Mouse (Mus musculus): ENCODE data around the gene Gm7030. TPM values are rescaled to one million over a fixed set of nuclear protein-coding genes. Genes with fewer than 3 reads are reported as not detected.
"Not testable (repeated sequence)": the region's sequence is repeated elsewhere in the genome, so short reads cannot be mapped to it uniquely, and the experiment has no call there.

The Gm7030 gene
- polyA plus RNA-seq (2012; ENCODE audit: insufficient read depth, insufficient read length, low replicate concordance, missing spikeins) = not detected in 2 replicates

DNA sequence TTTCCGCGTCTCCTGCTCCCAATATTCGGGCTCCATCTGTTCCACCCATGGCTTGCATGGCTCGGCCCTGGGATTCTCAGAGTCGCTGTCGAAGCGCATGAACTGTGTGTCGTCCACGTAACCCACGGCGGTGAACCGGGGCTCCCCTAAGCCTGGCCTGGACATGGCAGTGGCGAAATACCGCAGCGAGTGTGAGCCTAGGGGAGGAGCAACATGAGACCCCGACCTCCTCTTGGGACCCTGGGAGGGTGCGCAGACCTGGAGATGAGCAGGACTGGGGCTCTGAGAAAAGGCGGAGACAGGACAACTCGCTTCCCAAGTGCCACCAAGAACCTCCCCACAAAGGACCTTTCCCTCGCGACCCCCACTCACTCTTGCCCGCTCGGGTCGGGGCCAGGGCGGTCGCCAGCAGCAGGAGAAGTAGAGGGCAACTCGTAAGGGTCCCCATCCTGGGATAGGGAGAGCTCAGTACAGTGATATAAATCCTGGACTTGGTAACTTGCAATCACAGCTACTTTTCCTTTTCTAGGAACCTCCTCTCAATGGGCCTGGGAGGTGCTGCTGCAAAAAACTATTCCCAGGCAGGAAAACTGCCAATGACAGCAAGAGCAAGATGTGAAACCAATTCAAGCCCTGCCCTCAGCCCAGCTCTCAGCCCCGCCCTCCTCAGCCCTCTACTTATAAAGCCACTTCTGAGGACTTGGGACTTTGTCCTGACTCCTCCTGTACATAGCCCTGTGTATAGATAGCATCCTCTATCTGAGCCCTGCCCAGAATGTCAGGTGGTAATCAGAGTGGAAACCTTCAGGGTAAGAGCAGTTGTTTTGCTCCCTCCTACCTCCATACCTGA, at the start of gene Gm7030:
Gene Gm7030 (minus strand): TSS at position 458 of the 850 bp plus-strand sequence.
- not testable (repeated sequence) for H3K4me3 ChIP-seq (ENCODE audit: insufficient read depth, low read depth, low read length); H3K4me1 ChIP-seq (ENCODE audit: control insufficient read depth, insufficient read depth, low read length); H3K27ac ChIP-seq (ENCODE audit: insufficient read depth, low read depth, low read length)
- 30% methylated on average over 28 of the region's 28 CpGs for WGBS

DNA sequence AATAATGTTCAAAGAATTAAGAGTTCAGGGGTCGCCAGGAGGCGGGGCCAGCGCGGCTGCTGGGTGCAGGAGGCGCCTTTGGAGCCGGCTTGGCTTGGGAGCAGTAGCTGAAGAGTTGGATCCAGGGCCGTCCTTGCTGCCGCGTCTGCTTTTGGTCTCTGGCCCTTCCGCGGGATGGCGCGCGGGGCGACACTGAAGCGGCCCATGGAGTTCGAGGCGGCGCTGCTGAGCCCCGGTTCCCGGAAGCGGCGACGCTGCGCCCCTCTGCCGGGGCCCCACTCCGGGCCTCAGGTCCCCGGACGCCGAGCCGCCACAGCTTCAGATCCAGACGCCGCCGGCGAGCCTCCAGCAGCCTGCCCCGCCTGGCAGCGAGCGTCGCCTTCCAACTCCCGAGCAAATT, 49.7 kb upstream of the Gm7030 start:
- 1% methylated on average over 40 of the region's 40 CpGs for WGBS
- H3K4me3 ChIP-seq (ENCODE audit: insufficient read depth, low read depth, low read length) = peak overlapping the region; percentile 5; the same call in 1 of the 2 replicates
- H3K27ac ChIP-seq (ENCODE audit: insufficient read depth, low read depth, low read length); H3K4me1 ChIP-seq (ENCODE audit: control insufficient read depth, insufficient read depth, low read length): not testable (repeated sequence)

DNA sequence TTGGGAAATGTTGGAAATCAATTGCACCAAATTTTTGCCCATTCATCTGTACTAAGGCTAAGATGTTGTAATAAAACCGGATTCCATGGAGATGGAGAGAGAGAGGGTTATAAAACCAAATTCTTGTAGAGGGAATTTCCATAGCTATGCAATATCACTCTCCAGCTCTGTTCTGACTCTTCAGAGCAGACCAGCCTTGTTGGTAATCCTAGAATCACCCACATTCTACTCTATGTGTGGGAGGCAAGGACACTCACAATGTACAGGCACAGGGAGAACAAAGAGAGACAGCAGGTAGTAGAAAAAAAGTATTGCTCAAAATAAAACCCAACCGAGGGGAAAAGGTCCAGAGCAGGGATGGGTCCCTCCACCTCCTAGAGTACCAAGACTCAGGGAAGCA, 46.9 kb upstream of the Gm7030 start:
- not testable (repeated sequence) for H3K4me1 ChIP-seq (ENCODE audit: control insufficient read depth, insufficient read depth, low read length); H3K27ac ChIP-seq (ENCODE audit: insufficient read depth, low read depth, low read length); H3K4me3 ChIP-seq (ENCODE audit: insufficient read depth, low read depth, low read length)
- WGBS = no CpG with 5 or more reads among the region's 2 CpGs

DNA sequence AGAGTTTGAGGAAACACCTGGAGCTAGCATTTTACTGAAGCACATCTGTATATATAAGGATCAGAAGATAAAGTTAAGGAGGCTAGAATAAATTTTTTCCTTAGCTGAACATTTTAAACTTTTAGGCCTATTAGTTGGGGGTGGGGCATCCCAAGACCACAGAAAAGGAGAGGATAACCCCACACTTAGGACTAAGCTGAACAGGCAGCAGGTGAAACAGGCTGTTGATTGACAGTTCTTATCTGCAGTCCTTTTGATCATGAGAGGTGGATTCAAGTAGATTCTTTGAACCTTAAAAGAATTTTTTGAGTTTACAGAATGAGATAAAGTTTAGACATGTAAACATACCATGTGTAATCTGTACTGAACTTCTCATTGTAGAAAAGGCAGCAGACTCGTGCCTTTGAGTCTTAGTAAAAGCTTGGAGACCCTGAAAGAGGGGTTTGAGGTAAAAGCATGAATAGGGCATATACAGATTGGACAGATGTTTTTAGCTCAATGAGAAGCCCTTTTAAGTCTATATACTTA, 41.1 kb upstream of the Gm7030 start:
- TF ChIP-seq CTCF (IDR thresholded peaks at IDR 0.05; ENCODE audit: insufficient read depth, low read depth, low read length) (no peak), POLR2A (IDR thresholded peaks at IDR 0.05; ENCODE audit: insufficient read depth, low read depth, low read length) (no peak)
- 56% methylated on average over 1 of the region's 1 CpGs for WGBS

DNA sequence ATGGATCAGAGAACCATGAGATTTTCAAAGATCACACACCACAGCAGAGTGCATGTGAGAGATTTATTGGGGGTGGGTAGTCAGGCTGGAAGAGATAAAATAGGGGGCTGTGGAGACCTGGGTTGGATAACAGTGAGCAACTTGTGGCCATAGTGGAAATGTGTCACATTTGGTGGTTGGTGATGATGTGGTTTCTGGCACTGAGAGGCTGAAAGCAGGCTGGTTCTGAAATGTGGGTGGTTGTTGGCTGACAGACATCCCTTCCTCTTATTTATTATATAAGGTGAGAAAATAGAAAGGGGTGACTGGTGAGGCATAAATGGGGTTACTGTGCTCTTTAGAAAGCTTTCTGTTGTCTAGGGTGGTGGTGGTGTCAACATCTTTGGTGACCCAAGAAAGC, 40.5 kb upstream of the Gm7030 start:
- TF ChIP-seq CTCF (IDR thresholded peaks at IDR 0.05; ENCODE audit: insufficient read depth, low read depth, low read length) = no peak
- TF ChIP-seq POLR2A (IDR thresholded peaks at IDR 0.05; ENCODE audit: insufficient read depth, low read depth, low read length) = no peak

More for the DNA sequence above, 41.1 kb upstream of the Gm7030 start:
- Histone ChIP-seq H3K4me3 (ENCODE audit: insufficient read depth, low read depth, low read length) (no peak overlapping the region), H3K4me1 (ENCODE audit: control insufficient read depth, insufficient read depth, low read length) (peaks cover 10% of the 10 kb centered on the region; the same call in 1 of the 2 replicates), H3K27ac (ENCODE audit: insufficient read depth, low read depth, low read length) (no peak overlapping the region)

DNA sequence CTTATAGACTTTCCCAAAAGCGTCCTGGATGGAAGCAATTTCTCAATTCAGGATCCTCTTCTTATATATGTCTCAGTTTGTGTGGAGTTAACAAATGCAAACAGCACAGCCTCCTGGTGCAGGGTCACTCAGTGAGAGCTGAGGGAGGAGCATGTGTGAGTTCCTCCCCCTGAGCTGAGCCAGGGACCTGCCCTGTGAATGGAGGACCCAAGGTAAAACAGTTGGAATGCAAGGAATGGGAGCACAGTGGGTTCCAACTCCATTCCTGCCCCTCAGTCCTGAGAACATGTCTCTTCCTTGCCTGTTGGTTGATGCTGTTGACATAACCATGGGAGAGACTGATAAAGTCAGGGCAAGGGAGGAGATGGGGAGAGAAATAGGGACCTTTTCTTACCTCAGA, 39.9 kb upstream of the Gm7030 start:
- peaks cover 10% of the 10 kb centered on the region; the same call in 1 of the 2 replicates for H3K4me1 ChIP-seq (ENCODE audit: control insufficient read depth, insufficient read depth, low read length)
- 67% methylated on average over 1 of the region's 1 CpGs for WGBS
- not testable (repeated sequence) for H3K4me3 ChIP-seq (ENCODE audit: insufficient read depth, low read depth, low read length); H3K27ac ChIP-seq (ENCODE audit: insufficient read depth, low read depth, low read length)

More for the DNA sequence above, 40.5 kb upstream of the Gm7030 start:
- Histone ChIP-seq H3K4me3 (ENCODE audit: insufficient read depth, low read depth, low read length) (no peak overlapping the region), H3K27ac (ENCODE audit: insufficient read depth, low read depth, low read length) (no peak overlapping the region), H3K4me1 (ENCODE audit: control insufficient read depth, insufficient read depth, low read length) (peaks cover 10% of the 10 kb centered on the region; the same call in 1 of the 2 replicates)

DNA sequence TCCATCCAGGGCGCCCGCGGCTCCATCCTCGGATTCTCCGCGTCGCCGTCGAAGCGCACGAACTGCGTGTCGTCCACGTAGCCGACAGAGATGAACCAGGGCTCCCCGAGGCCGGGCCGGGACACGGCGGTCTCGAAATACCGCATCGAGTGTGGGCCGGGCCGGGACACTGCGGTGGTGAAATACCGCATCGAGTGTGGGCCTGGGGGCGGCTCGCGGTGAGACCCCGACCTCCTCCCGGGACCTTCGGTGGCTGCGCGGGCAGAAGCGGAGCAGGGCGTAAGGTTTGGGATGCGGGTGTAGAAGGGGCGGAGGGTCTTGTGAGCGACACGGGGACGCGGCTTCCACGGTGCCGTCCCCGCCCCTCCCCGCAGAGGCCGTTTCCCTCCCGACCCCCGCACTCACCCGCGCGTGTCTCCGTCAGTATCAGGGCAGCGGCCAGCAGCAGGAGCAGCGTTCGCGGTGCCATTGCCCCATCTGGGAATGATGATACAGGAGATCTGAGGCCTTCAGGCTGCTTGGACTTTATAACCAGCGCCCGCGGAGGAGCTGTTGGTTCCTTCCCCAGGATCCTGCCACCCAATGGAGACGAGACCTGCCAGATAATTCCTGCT, 38.9 kb upstream of the Gm7030 start, which contains the start of gene Gm8909:
Gene Gm8909 (minus strand): TSS at position 499 of the 614 bp plus-strand sequence.
- WGBS = 3% methylated on average over 63 of the region's 63 CpGs
- Histone ChIP-seq H3K4me3 (ENCODE audit: insufficient read depth, low read depth, low read length) (peak within 1 kb of the TSS; percentile 25), H3K4me1 (ENCODE audit: control insufficient read depth, insufficient read depth, low read length) (peaks cover 10% of the 10 kb centered on the region; the same call in 1 of the 2 replicates), H3K27ac (ENCODE audit: insufficient read depth, low read depth, low read length) (no peak within 1 kb of the TSS)
- no peak for TF ChIP-seq CTCF (IDR thresholded peaks at IDR 0.05; ENCODE audit: insufficient read depth, low read depth, low read length)
- no peak for TF ChIP-seq POLR2A (IDR thresholded peaks at IDR 0.05; ENCODE audit: insufficient read depth, low read depth, low read length)

DNA sequence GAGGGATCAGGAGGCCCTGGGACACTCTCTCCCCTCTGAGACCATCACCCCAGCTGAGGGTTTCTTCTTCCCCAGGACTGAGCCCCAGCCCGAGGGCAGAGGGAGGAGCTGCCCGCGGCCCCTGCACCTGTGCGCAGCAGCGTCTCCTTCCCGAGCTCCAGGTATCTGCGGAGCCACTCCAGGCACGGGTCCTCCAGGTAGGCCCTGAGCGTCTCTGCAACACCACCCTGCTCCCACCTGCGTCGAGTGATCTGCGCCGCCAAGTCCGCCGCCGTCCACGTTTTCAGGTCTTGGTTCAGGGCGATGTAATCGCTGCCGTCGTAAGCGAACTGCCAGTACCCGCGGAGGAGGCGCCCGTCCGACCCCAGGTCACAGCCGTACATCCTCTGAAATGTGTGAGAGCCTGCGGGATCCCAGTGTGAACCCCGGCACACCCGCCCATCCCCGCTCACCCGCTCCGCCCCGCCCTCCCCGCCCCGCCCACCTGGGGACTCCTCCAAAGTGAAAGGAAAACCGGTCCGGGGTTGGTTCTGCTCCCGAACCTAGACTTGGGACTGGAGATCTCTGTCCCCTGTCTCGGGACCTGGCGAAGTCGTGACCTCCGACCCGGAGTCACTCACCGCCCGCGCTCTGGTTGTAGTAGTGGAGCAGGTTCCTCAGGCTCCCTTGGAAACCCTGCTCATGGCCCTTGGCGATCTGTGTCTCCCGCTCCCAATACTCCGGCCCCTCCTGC, 38.2 kb upstream of the Gm7030 start:
- no peak overlapping the region for H3K27ac ChIP-seq (ENCODE audit: insufficient read depth, low read depth, low read length)
- TF ChIP-seq CTCF (IDR thresholded peaks at IDR 0.05; ENCODE audit: insufficient read depth, low read depth, low read length) (no peak), POLR2A (IDR thresholded peaks at IDR 0.05; ENCODE audit: insufficient read depth, low read depth, low read length) (no peak)
- peaks cover 10% of the 10 kb centered on the region; the same call in 1 of the 2 replicates for H3K4me1 ChIP-seq (ENCODE audit: control insufficient read depth, insufficient read depth, low read length)
- peak overlapping the region; percentile 25 for H3K4me3 ChIP-seq (ENCODE audit: insufficient read depth, low read depth, low read length)
- 2% methylated on average over 51 of the region's 51 CpGs for WGBS

DNA sequence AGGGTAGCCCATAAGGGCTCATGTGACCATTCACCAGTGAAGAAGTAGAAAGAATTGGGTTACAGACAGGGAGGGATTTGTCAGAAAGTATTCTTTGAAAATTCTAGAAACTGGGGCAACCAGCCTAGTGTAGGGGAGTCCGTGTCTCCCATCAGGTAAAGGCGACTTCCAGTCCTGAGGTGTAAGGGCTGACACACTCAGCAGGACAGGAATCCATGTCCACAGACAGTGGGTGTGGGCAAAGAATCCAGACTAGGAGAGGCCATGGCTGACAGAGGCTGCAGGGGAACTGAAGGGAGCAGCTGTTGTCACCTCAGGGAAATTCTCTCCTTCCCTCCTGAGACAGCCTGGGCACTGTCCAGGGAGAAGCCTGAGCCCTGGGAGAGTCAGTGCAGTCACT, 37.7 kb upstream of the Gm7030 start:
- H3K4me3 ChIP-seq (ENCODE audit: insufficient read depth, low read depth, low read length); H3K27ac ChIP-seq (ENCODE audit: insufficient read depth, low read depth, low read length): not testable (repeated sequence)
- 20% methylated on average over 2 of the region's 2 CpGs for WGBS
- H3K4me1 ChIP-seq (ENCODE audit: control insufficient read depth, insufficient read depth, low read length) = peaks cover 11% of the 10 kb centered on the region; the same call in 1 of the 2 replicates

All from olfactory bulb, adult 2 months (tissue).